Mouse (Mus musculus) mouse trophoblast stem cell (cell line): ENCODE results near the gene Tdpoz3.
"Not testable (repeated sequence)": the region's sequence is repeated elsewhere in the genome, so short reads cannot be mapped to it uniquely, and the experiment has no call there.

ENCODE experiments used
- in situ Hi-C, 2 experiments: fragments of 300-500 bp; cut with MseI, MboI; formaldehyde crosslinking; loops; 2 replicates in 1 of 2; 3 replicates in 1 of 2; pipeline ENCODE4 v1.15.1; 2025

The Tdpoz3 gene

GRCm38 (mm10) chr3:93825720-93826119 lies at the start of gene Tdpoz3:
Gene Tdpoz3, plus strand, starts transcription at chr3:93826020.
- in situ Hi-C loops: loop anchor here in 1 of 2 experiments (10.0 kb wide), 1 partner anchor 409 kb away; no protein-coding TSS in a partner anchor

GRCm38 (mm10) chr3:93796098-93796497 lies 29.7 kb upstream of the Tdpoz3 start, which contains the start of gene Tdpoz4:
Gene Tdpoz4, plus strand, starts transcription at chr3:93796398.
- in situ Hi-C loops: not testable (repeated sequence)

GRCm38 (mm10) chr3:93813341-93813740 lies 12.5 kb upstream of the Tdpoz3 start:
- in situ Hi-C loops: not testable (repeated sequence)

- in situ Hi-C loops: not testable (repeated sequence)
Observed at GRCm38 (mm10) chr3:93858957-93859356, 33.1 kb downstream of the Tdpoz3 start.

GRCm38 (mm10) chr3:93870635-93871034 lies 44.8 kb downstream of the Tdpoz3 start:
- in situ Hi-C loops: not testable (repeated sequence)
